Mouse (Mus musculus): ENCODE results near the gene Ube3b. TPM values are rescaled to one million over a fixed set of nuclear protein-coding genes. Genes with fewer than 3 reads are reported as not detected.
A peak's percentile ranks its signal among the peaks of the same experiment; 100 is the strongest.

Gene Ube3b
- polyA plus RNA-seq, 1 experiment from 2014 or later: 43.1 TPM

- Histone ChIP-seq H3K9me3 (no peaks in the 10 kb centered on the region), H3K36me3 (peaks cover 31% of the 10 kb centered on the region), H3K9ac (replicated peaks) (peak overlapping the region; percentile 93), H3K27ac (peak overlapping the region; percentile 30; the same call in 1 of the 2 replicates), H3K4me2 (replicated peaks) (peak overlapping the region; percentile 80), H3K4me3 (replicated peaks) (peak overlapping the region; percentile 93), H3K27me3 (no peaks in the 10 kb centered on the region), H3K4me1 (replicated peaks) (peaks cover 52% of the 10 kb centered on the region)
- WGBS: 86% methylated on average over 10 of the region's 10 CpGs
- ATAC-seq: no peak
Observed at GRCm38 (mm10) chr5:114378177-114378920, 2.1 kb upstream of the Ube3b start.

- WGBS: 23% methylated on average over 6 of the region's 6 CpGs
- H3K27ac ChIP-seq: 0 out of 2 replicates have a peak overlapping the region, but pooled peaks have one; percentile 30
- ATAC-seq: no peak
Observed at GRCm38 (mm10) chr5:114378936-114379335, 1.5 kb upstream of the Ube3b start.

GRCm38 (mm10) chr5:114379763-114380162, 644 bp upstream of the Ube3b start:
- Histone ChIP-seq H3K36me3 (peaks cover 29% of the 10 kb centered on the region), H3K4me3 (replicated peaks) (peak overlapping the region; percentile 93), H3K9me3 (no peaks in the 10 kb centered on the region), H3K4me2 (replicated peaks) (peak overlapping the region; percentile 80), H3K27ac (peak overlapping the region; percentile 86), H3K27me3 (no peaks in the 10 kb centered on the region), H3K4me1 (replicated peaks) (peaks cover 50% of the 10 kb centered on the region), H3K9ac (replicated peaks) (peak overlapping the region; percentile 93)
- ATAC-seq: peak; percentile 62; the same call in 1 of the 2 replicates
- under 1% methylated on average over 20 of the region's 20 CpGs for WGBS

More at GRCm38 (mm10) chr5:114378936-114379335, 1.5 kb upstream of the Ube3b start:
- Histone ChIP-seq H3K4me1 (replicated peaks) (peaks cover 50% of the 10 kb centered on the region), H3K4me3 (replicated peaks) (peak overlapping the region; percentile 93), H3K27me3 (no peaks in the 10 kb centered on the region), H3K9ac (replicated peaks) (peak overlapping the region; percentile 93), H3K36me3 (peaks cover 30% of the 10 kb centered on the region), H3K9me3 (no peaks in the 10 kb centered on the region), H3K4me2 (replicated peaks) (peak overlapping the region; percentile 80)

- H3K4me2 ChIP-seq (replicated peaks): peak overlapping the region; percentile 80
- peak overlapping the region; percentile 93 for H3K9ac ChIP-seq (replicated peaks)
- WGBS: under 1% methylated on average over 18 of the region's 18 CpGs
- no peaks in the 10 kb centered on the region for H3K27me3 ChIP-seq
- no peaks in the 10 kb centered on the region for H3K9me3 ChIP-seq
- peak overlapping the region; percentile 86 for H3K27ac ChIP-seq
- peak overlapping the region; percentile 93 for H3K4me3 ChIP-seq (replicated peaks)
- peaks cover 27% of the 10 kb centered on the region for H3K36me3 ChIP-seq
- 0 out of 2 replicates have a peak, but pooled peaks have one; percentile 4 for ATAC-seq
- peaks cover 48% of the 10 kb centered on the region for H3K4me1 ChIP-seq (replicated peaks)
Observed at GRCm38 (mm10) chr5:114381013-114381351, 575 bp downstream of the Ube3b start.

GRCm38 (mm10) chr5:114383184-114383904, 2.9 kb downstream of the Ube3b start:
- no peak overlapping the region for H3K27ac ChIP-seq
- no peaks in the 10 kb centered on the region for H3K27me3 ChIP-seq
- H3K9me3 ChIP-seq: no peaks in the 10 kb centered on the region
- H3K36me3 ChIP-seq: peaks cover 45% of the 10 kb centered on the region
- H3K4me1 ChIP-seq (replicated peaks): peaks cover 29% of the 10 kb centered on the region
- no peak overlapping the region for H3K4me3 ChIP-seq (replicated peaks)
- 77% methylated on average over 9 of the region's 9 CpGs for WGBS
- no peak for ATAC-seq
- no peak overlapping the region for H3K9ac ChIP-seq (replicated peaks)
- no peak overlapping the region for H3K4me2 ChIP-seq (replicated peaks)

GRCm38 (mm10) chr5:114384448-114384847, 4.0 kb downstream of the Ube3b start:
- Histone ChIP-seq H3K4me3 (replicated peaks) (no peak overlapping the region), H3K27me3 (no peaks in the 10 kb centered on the region), H3K36me3 (peaks cover 56% of the 10 kb centered on the region), H3K4me2 (replicated peaks) (no peak overlapping the region), H3K9ac (replicated peaks) (no peak overlapping the region), H3K27ac (no peak overlapping the region), H3K9me3 (no peaks in the 10 kb centered on the region), H3K4me1 (replicated peaks) (peaks cover 18% of the 10 kb centered on the region)
- ATAC-seq: no peak
- WGBS: 96% methylated on average over 8 of the region's 8 CpGs

GRCm38 (mm10) chr5:114393169-114393568, 12.8 kb downstream of the Ube3b start:
- 92% methylated on average over 9 of the region's 9 CpGs for WGBS
- Histone ChIP-seq H3K4me2 (replicated peaks) (no peak overlapping the region), H3K4me1 (replicated peaks) (no peaks in the 10 kb centered on the region), H3K27ac (no peak overlapping the region), H3K9me3 (no peaks in the 10 kb centered on the region), H3K9ac (replicated peaks) (no peak overlapping the region), H3K36me3 (peaks cover 94% of the 10 kb centered on the region), H3K27me3 (no peaks in the 10 kb centered on the region), H3K4me3 (replicated peaks) (no peak overlapping the region)
- ATAC-seq: no peak

GRCm38 (mm10) chr5:114406592-114406991, 26.2 kb downstream of the Ube3b start:
- Histone ChIP-seq H3K9me3 (no peaks in the 10 kb centered on the region), H3K27me3 (no peaks in the 10 kb centered on the region), H3K4me1 (replicated peaks) (no peaks in the 10 kb centered on the region), H3K36me3 (peaks cover 100% of the 10 kb centered on the region), H3K27ac (no peak overlapping the region), H3K4me2 (replicated peaks) (no peak overlapping the region), H3K4me3 (replicated peaks) (no peak overlapping the region), H3K9ac (replicated peaks) (no peak overlapping the region)
- 91% methylated on average over 14 of the region's 14 CpGs for WGBS
- ATAC-seq: no peak

- H3K9me3 ChIP-seq: no peaks in the 10 kb centered on the region
- H3K4me1 ChIP-seq (replicated peaks): no peaks in the 10 kb centered on the region
- peaks cover 100% of the 10 kb centered on the region for H3K36me3 ChIP-seq
- no peak overlapping the region for H3K9ac ChIP-seq (replicated peaks)
- H3K27ac ChIP-seq: no peak overlapping the region; the same call in 1 of the 2 replicates
- WGBS: 89% methylated on average over 10 of the region's 10 CpGs
- no peak overlapping the region for H3K4me3 ChIP-seq (replicated peaks)
- ATAC-seq: no peak
- H3K4me2 ChIP-seq (replicated peaks): no peak overlapping the region
- no peaks in the 10 kb centered on the region for H3K27me3 ChIP-seq
Observed at GRCm38 (mm10) chr5:114407269-114407668, 26.9 kb downstream of the Ube3b start.

- no peak for ATAC-seq
- no peaks in the 10 kb centered on the region for H3K4me1 ChIP-seq (replicated peaks)
- WGBS: 92% methylated on average over 9 of the region's 9 CpGs
- H3K4me3 ChIP-seq (replicated peaks): no peak overlapping the region
- H3K27ac ChIP-seq: no peak overlapping the region
- no peak overlapping the region for H3K4me2 ChIP-seq (replicated peaks)
- no peaks in the 10 kb centered on the region for H3K9me3 ChIP-seq
- H3K36me3 ChIP-seq: peaks cover 100% of the 10 kb centered on the region
- no peak overlapping the region for H3K9ac ChIP-seq (replicated peaks)
- H3K27me3 ChIP-seq: no peaks in the 10 kb centered on the region
Observed at GRCm38 (mm10) chr5:114407810-114408209, 27.4 kb downstream of the Ube3b start.

- WGBS: 93% methylated on average over 11 of the region's 11 CpGs
Observed at GRCm38 (mm10) chr5:114408846-114409245, 28.4 kb downstream of the Ube3b start.

GRCm38 (mm10) chr5:114410429-114410828, 30.0 kb downstream of the Ube3b start:
- Histone ChIP-seq H3K36me3 (peaks cover 100% of the 10 kb centered on the region), H3K9ac (replicated peaks) (no peak overlapping the region), H3K4me1 (replicated peaks) (no peaks in the 10 kb centered on the region), H3K4me2 (replicated peaks) (no peak overlapping the region), H3K27ac (no peak overlapping the region), H3K4me3 (replicated peaks) (no peak overlapping the region), H3K27me3 (no peaks in the 10 kb centered on the region), H3K9me3 (no peaks in the 10 kb centered on the region)
- no peak for ATAC-seq
- 91% methylated on average over 13 of the region's 13 CpGs for WGBS

More at GRCm38 (mm10) chr5:114408846-114409245, 28.4 kb downstream of the Ube3b start:
- Histone ChIP-seq H3K27ac (no peak overlapping the region), H3K27me3 (no peaks in the 10 kb centered on the region), H3K4me3 (replicated peaks) (no peak overlapping the region), H3K4me1 (replicated peaks) (no peaks in the 10 kb centered on the region), H3K9ac (replicated peaks) (no peak overlapping the region), H3K4me2 (replicated peaks) (no peak overlapping the region), H3K9me3 (no peaks in the 10 kb centered on the region), H3K36me3 (peaks cover 100% of the 10 kb centered on the region)
- ATAC-seq: no peak
